In the genomic region with DNA sequence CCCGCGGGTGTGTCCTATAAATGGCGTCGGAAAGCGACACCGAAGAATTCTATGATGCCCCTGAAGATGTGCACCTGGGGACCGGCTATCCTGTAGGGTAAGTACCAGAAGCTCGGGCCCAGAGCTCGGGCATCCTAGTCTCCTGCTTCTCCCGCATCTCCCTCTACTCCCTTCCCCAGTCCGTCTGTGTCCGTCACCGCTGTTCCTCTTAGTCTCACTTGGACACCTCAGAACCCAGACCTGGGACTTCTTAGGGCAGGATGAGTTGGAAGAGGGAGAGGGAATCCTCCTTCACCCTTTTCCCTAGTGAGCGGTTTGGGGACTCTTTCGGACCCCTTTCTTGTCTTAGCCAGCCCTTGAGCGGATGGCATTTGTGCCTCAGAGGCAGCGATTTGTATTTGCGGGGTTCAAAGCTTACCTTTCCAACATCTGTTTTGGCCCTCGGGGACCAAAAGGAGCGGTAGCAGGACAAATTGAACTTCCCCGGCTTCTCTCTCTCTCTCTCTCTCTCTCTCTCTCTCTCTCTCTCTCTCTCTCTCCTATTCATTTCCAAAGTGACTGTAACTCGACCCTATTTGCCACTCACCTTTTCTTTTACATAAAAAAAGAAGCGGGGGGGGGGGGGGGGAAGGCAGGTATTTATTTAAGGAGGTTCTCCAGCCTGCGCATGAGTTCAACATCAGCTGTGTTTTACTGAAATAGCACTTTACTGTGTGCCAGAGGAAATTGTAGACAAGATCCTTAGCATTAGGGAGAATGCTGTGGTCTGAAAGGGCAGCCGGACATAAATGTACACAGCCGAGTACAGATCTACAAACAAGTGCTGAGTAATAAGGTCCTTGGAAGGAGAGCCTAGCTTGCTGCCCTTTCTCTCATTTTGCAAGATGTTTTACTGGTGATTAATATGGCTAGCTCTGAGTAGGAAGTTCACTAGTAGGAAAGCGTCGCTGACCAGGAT, we compare ENCODE assay signal across 8 mouse cellular contexts. TPM values are rescaled to one million over a fixed set of nuclear protein-coding genes. Genes with fewer than 3 reads are reported as not detected.
DNase-seq lines count a peak whose midpoint lies in the region; ATAC-seq and TF ChIP-seq lines count a peak whose summit lies in the region.

No protein-coding gene starts in this region.

- peak; percentile 67 for ATAC-seq in erythroblast, adult 5-6 weeks (replicated peaks; ENCODE audit: low FRiP score, poor library complexity, severe bottlenecking)
- ATAC-seq in intestine, embryonic 15.5 days = no peak
- peak; percentile 38 for ATAC-seq in midbrain, postnatal 0 days (ENCODE audit: low FRiP score)

- no peaks in the 10 kb centered on the region for H3K27me3 ChIP-seq in intestine, embryonic 15.5 days (replicated peaks)
- H3K27me3 ChIP-seq in midbrain, postnatal 0 days (ENCODE audit: insufficient read depth, low read length) = no peaks in the 10 kb centered on the region

- 18% methylated on average over 28 of the region's 28 CpGs for WGBS in intestine, embryonic 15.5 days
- 16% methylated on average over 27 of the region's 28 CpGs for WGBS in midbrain, postnatal 0 days

- no peaks in the 10 kb centered on the region for H3K36me3 ChIP-seq in intestine, embryonic 15.5 days
- H3K36me3 ChIP-seq in midbrain, postnatal 0 days (ENCODE audit: insufficient read depth, low read length) = no peaks in the 10 kb centered on the region

- H3K9me3 ChIP-seq in intestine, embryonic 15.5 days = no peaks in the 10 kb centered on the region
- H3K9me3 ChIP-seq in midbrain, postnatal 0 days (ENCODE audit: low read length) = no peaks in the 10 kb centered on the region

- peak overlapping the region; percentile 64 for H3K9ac ChIP-seq in intestine, embryonic 15.5 days
- H3K9ac ChIP-seq in midbrain, postnatal 0 days (replicated peaks; ENCODE audit: low read length, poor library complexity, severe bottlenecking) = peak overlapping the region; percentile 44

- H3K27ac ChIP-seq in intestine, embryonic 15.5 days = peak overlapping the region; percentile 84
- H3K27ac ChIP-seq in midbrain, postnatal 0 days (ENCODE audit: low read depth, low read length) = peak overlapping the region; percentile 66

- DNase-seq in ovary, postnatal 14 days (ENCODE audit: low spot score) = peak; percentile 1
- no peak for DNase-seq in ovary, postnatal 36 days (ENCODE audit: low spot score)
- DNase-seq in R1 (ENCODE audit: low read depth, low spot score) = peak; percentile 3
- peak; percentile 0 for DNase-seq in midbrain, postnatal 0 days (ENCODE audit: low spot score)
- no peak for DNase-seq in cerebellum, adult 18-20 months
- DNase-seq in spleen, postnatal 4 days (ENCODE audit: low spot score in 2 of 2) = no peak

- no peaks in the 10 kb centered on the region for H3K4me1 ChIP-seq in intestine, embryonic 15.5 days (replicated peaks)
- no peaks in the 10 kb centered on the region for H3K4me1 ChIP-seq in midbrain, postnatal 0 days (ENCODE audit: insufficient read depth, low read length)

- TF ChIP-seq CTCF in midbrain, postnatal 0 days (IDR thresholded peaks at IDR 0.05) = no peak

- H3K4me3 ChIP-seq in intestine, embryonic 15.5 days (replicated peaks) = peak overlapping the region; percentile 54
- H3K4me3 ChIP-seq in midbrain, postnatal 0 days (ENCODE audit: low read depth, low read length) = peak overlapping the region; percentile 52

- H3K4me2 ChIP-seq in intestine, embryonic 15.5 days (replicated peaks) = peak overlapping the region; percentile 54
- peak overlapping the region; percentile 40 for H3K4me2 ChIP-seq in midbrain, postnatal 0 days (ENCODE audit: low read depth, low read length, poor library complexity, severe bottlenecking)

RNA-seq across cellular contexts. Expression of a gene that starts 0.9 kb away (rescaled TPM):
- total RNA-seq in erythroblast, adult 5-6 weeks (2015; ENCODE audit: low replicate concordance) = 106 and 130 TPM in 2 replicates
- 109 and 112 TPM in 2 replicates for total RNA-seq in erythroblast, adult 5-6 weeks (2017; ENCODE audit: low replicate concordance)
- 8.1 and 9.9 TPM in 2 replicates for polyA plus RNA-seq in intestine, embryonic 15.5 days (2015; fragmentation: Nextera tagmentation; extraction: Ambion mirVana)
- total RNA-seq in midbrain, postnatal 0 days (2014; rRNA removed) = 10.3 and 13.5 TPM in 2 replicates
- 19.4 and 19.8 TPM in 2 replicates for polyA plus RNA-seq in midbrain, postnatal 0 days (2015; fragmentation: Nextera tagmentation; extraction: Ambion mirVana)

Comparison
In these comparisons a context has a peak if more than half of its experiments do, and no peak if none do; other contexts are left out.
1. DNase-seq: peak in ovary, postnatal 14 days (single experiment), R1 (single experiment) and midbrain, postnatal 0 days (single experiment); none in ovary, postnatal 36 days (single experiment), cerebellum, adult 18-20 months (0 of 2) and spleen, postnatal 4 days (0 of 2).